Mouse (Mus musculus) kidney, postnatal 36 days (tissue): Measurements from ENCODE around the gene Olfr1261.

Experiments
- DNase-seq, 2 experiments: peaks; one replicate each; pipeline ENCODE4 v3.0.0; 2021 to 2022; ENCODE audit warnings: mixed read lengths in 2 of 2

The Olfr1261 gene

GRCm38 (mm10) chr2:89990921-89991320, at the start of gene Olfr1261:
TSS of gene Olfr1261 (plus strand) at chr2:89991221.
- DNase-seq, result no peak

DNA sequence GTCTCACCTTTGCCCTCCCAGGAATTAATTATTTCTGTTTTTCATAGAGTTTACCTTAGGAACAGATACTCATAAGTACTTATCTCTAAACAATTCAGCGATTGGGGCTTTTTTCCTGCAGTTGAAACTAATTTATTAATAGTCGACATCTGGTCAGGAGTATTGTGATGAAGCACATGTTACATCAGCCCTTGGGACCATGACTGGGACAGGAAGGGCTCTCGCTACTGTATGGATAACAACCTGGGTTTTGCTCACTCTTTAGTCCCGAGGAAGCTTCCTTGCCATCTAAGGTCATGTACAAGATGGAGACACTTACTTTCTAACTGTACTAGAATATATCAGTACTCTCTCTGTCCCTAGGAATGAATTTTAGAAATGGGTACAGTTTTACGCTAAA, 42.5 kb upstream of the Olfr1261 start, which contains the start of gene Olfr1259:
TSS of gene Olfr1259 (minus strand) at position 101 of the 400 bp plus-strand sequence.
- DNase-seq, result no peak

DNA sequence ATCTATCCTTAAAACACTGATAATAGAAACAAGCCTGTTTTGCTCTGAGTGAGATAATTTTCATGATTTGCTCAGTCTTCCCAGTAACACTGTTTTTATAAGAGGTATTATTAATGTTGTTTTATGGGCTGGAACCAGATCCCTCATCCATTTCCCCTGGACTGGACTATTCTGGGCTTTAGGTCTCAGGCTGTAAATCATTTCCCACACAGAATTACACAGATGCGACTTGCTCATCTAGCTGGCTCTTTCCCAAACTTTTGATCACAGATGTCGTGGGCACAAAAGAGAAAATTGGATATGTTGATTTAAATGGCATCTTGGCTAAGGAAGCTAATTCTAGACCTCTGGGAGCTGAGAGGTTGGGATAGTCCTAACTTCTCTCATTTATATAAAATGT, 16.8 kb upstream of the Olfr1261 start, which contains the start of gene Olfr1260:
TSS of gene Olfr1260 (plus strand) at position 157 of the 400 bp plus-strand sequence.
- DNase-seq, result no peak

- DNase-seq, result no peak
These were observed 13.3 kb upstream of the Olfr1261 start for GRCm38 (mm10) chr2:89977709-89978108.

DNA sequence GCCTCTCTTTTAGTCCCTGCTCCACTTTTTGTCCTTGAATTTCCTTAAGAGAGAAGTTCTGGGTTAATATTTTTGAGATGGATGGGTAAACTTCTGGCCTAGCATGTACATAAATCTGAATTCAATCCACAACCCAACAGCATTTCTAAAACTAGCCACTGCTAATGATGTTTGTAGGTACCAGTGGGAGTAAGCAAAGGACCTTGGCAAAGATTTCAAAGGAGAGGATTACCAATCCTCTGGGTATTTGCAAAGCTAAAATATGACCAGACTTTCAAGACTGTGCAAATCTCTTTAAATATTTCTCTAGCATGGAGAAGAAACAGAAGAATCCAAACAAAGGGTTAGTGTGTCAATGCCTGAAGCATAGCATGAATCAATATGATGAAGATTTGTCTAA, 8.8 kb downstream of the Olfr1261 start, which contains the start of gene Olfr1262:
TSS of gene Olfr1262 (plus strand) at position 301 of the 400 bp plus-strand sequence.
- DNase-seq, result no peak

DNA sequence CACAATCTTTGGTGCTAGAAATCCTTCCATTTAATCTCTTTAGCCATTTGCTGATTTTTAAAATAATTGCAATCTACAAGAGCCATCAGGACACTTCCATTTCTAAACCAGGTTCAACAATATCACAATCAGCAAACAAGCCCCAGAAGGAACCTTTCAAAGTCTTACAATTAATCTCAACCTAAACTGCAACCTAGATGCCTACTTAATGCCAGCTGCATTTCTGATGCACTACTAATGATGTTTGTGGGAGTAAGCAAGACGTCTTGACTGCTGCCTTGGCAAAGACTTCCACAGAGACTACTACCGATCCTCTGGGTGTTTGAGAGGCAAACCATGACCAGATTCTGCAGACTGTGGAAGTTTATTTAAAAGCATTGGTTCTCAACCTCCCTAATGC, 20.8 kb downstream of the Olfr1261 start, which contains the start of gene Olfr1263:
TSS of gene Olfr1263 (plus strand) at position 301 of the 400 bp plus-strand sequence.
- DNase-seq, result no peak

DNA sequence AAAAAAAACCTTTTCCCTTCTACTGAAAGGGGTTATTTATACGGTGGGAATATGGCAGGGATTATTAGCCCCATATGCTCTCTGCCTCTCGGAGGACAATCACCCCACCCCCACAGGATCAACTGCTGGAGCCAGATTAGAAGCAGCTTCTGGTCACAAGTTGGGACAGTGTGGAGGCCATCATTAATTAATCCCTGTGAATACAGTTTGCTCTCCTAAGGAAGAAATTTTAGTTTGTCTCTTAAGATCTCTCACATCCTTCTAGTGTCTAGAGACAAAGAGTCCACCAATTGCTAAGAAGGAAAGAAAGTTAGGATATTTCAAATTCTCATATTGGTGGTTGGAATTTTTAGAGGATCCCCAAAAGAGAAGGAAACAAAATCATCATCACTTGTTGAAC, 34.5 kb downstream of the Olfr1261 start, which contains the start of gene Olfr1264:
TSS of gene Olfr1264 (minus strand) at position 101 of the 400 bp plus-strand sequence.
- no peak for DNase-seq

- no peak for DNase-seq
These were observed 44.0 kb downstream of the Olfr1261 start, which contains the start of gene Olfr1265 for GRCm38 (mm10) chr2:90035037-90035436. TSS of gene Olfr1265 (plus strand) at chr2:90035337.
